Mouse (Mus musculus): ENCODE measurements around the gene Ccn5. TPM values are rescaled to one million over a fixed set of nuclear protein-coding genes. Genes with fewer than 3 reads are reported as not detected.

Ccn5 gene
- total and polyA plus RNA-seq, 2 experiments from 2014 or later: 0.31 TPM; not detected in 1

- H3K4me2 ChIP-seq (ENCODE audit: low read depth): no peak overlapping the region
- no peak for ATAC-seq
- TF ChIP-seq CTCF (IDR thresholded peaks at IDR 0.05; ENCODE audit: low read depth): no peak
- WGBS: 73% methylated on average over 7 of the region's 7 CpGs
- no peak overlapping the region for H3K9ac ChIP-seq
- H3K4me1 ChIP-seq (ENCODE audit: insufficient read depth): no peaks in the 10 kb centered on the region
- no peak overlapping the region for H3K4me3 ChIP-seq (ENCODE audit: low read depth, low read length)
- no peaks in the 10 kb centered on the region for H3K9me3 ChIP-seq (ENCODE audit: low read length)
- no peaks in the 10 kb centered on the region for H3K27me3 ChIP-seq (ENCODE audit: insufficient read depth, low read length)
- DNase-seq: no peak
- H3K27ac ChIP-seq (ENCODE audit: low read depth, low read length): peak overlapping the region; percentile 59; the same call in 1 of the 2 replicates
- H3K36me3 ChIP-seq (ENCODE audit: insufficient read depth): no peaks in the 10 kb centered on the region
Observed at GRCm38 (mm10) chr2:163809704-163810103, 11.0 kb upstream of the Ccn5 start.

- no peak for ATAC-seq
- no peaks in the 10 kb centered on the region for H3K4me1 ChIP-seq (ENCODE audit: insufficient read depth)
- no peaks in the 10 kb centered on the region for H3K9me3 ChIP-seq (ENCODE audit: low read length)
- no peak for DNase-seq
- no peaks in the 10 kb centered on the region for H3K27me3 ChIP-seq (ENCODE audit: insufficient read depth, low read length)
- H3K4me2 ChIP-seq (ENCODE audit: low read depth): no peak overlapping the region
- no peak for TF ChIP-seq CTCF (IDR thresholded peaks at IDR 0.05; ENCODE audit: low read depth)
- H3K27ac ChIP-seq (ENCODE audit: low read depth, low read length): no peak overlapping the region
- 64% methylated on average over 5 of the region's 5 CpGs for WGBS
- no peaks in the 10 kb centered on the region for H3K36me3 ChIP-seq (ENCODE audit: insufficient read depth)
- H3K9ac ChIP-seq: no peak overlapping the region
- H3K4me3 ChIP-seq (ENCODE audit: low read depth, low read length): no peak overlapping the region
Observed at GRCm38 (mm10) chr2:163813077-163813476, 7.6 kb upstream of the Ccn5 start.

- no peaks in the 10 kb centered on the region for H3K27me3 ChIP-seq (ENCODE audit: insufficient read depth, low read length)
- H3K27ac ChIP-seq (ENCODE audit: low read depth, low read length): no peak overlapping the region
- H3K9me3 ChIP-seq (ENCODE audit: low read length): no peaks in the 10 kb centered on the region
- H3K9ac ChIP-seq: no peak overlapping the region
- H3K4me3 ChIP-seq (ENCODE audit: low read depth, low read length): no peak overlapping the region
- no peak for DNase-seq
- H3K4me2 ChIP-seq (ENCODE audit: low read depth): no peak overlapping the region
- H3K4me1 ChIP-seq (ENCODE audit: insufficient read depth): no peaks in the 10 kb centered on the region
- ATAC-seq: no peak
- WGBS: 76% methylated on average over 9 of the region's 9 CpGs
- no peaks in the 10 kb centered on the region for H3K36me3 ChIP-seq (ENCODE audit: insufficient read depth)
- TF ChIP-seq CTCF (IDR thresholded peaks at IDR 0.05; ENCODE audit: low read depth): no peak
Observed at GRCm38 (mm10) chr2:163814739-163815465, 5.8 kb upstream of the Ccn5 start.

- no peak for ATAC-seq
Observed at GRCm38 (mm10) chr2:163823248-163823647, 2.6 kb downstream of the Ccn5 start.

GRCm38 (mm10) chr2:163823771-163824170 lies 3.1 kb downstream of the Ccn5 start:
- H3K9ac ChIP-seq: no peak overlapping the region
- no peaks in the 10 kb centered on the region for H3K27me3 ChIP-seq (ENCODE audit: insufficient read depth, low read length)
- ATAC-seq: no peak
- 25% methylated on average over 11 of the region's 11 CpGs for WGBS
- H3K4me1 ChIP-seq (ENCODE audit: insufficient read depth): no peaks in the 10 kb centered on the region
- TF ChIP-seq CTCF (IDR thresholded peaks at IDR 0.05; ENCODE audit: low read depth): no peak
- H3K4me2 ChIP-seq (ENCODE audit: low read depth): no peak overlapping the region
- no peaks in the 10 kb centered on the region for H3K9me3 ChIP-seq (ENCODE audit: low read length)
- H3K27ac ChIP-seq (ENCODE audit: low read depth, low read length): no peak overlapping the region
- no peak for DNase-seq
- no peak overlapping the region for H3K4me3 ChIP-seq (ENCODE audit: low read depth, low read length)
- no peaks in the 10 kb centered on the region for H3K36me3 ChIP-seq (ENCODE audit: insufficient read depth)

More at GRCm38 (mm10) chr2:163823248-163823647, 2.6 kb downstream of the Ccn5 start:
- peak; percentile 94 for TF ChIP-seq CTCF (IDR thresholded peaks at IDR 0.05; ENCODE audit: low read depth)
- Histone ChIP-seq H3K4me3 (ENCODE audit: low read depth, low read length) (no peak overlapping the region), H3K4me1 (ENCODE audit: insufficient read depth) (no peaks in the 10 kb centered on the region), H3K9me3 (ENCODE audit: low read length) (no peaks in the 10 kb centered on the region), H3K27me3 (ENCODE audit: insufficient read depth, low read length) (no peaks in the 10 kb centered on the region), H3K9ac (no peak overlapping the region), H3K4me2 (ENCODE audit: low read depth) (no peak overlapping the region), H3K36me3 (ENCODE audit: insufficient read depth) (no peaks in the 10 kb centered on the region), H3K27ac (ENCODE audit: low read depth, low read length) (no peak overlapping the region)
- peak; percentile 73 for DNase-seq
- WGBS: 6% methylated on average over 4 of the region's 4 CpGs

- Histone ChIP-seq H3K9ac (no peak overlapping the region), H3K4me3 (ENCODE audit: low read depth, low read length) (no peak overlapping the region), H3K9me3 (ENCODE audit: low read length) (no peaks in the 10 kb centered on the region), H3K36me3 (ENCODE audit: insufficient read depth) (no peaks in the 10 kb centered on the region), H3K27ac (ENCODE audit: low read depth, low read length) (no peak overlapping the region), H3K4me1 (ENCODE audit: insufficient read depth) (no peaks in the 10 kb centered on the region), H3K4me2 (ENCODE audit: low read depth) (no peak overlapping the region), H3K27me3 (ENCODE audit: insufficient read depth, low read length) (no peaks in the 10 kb centered on the region)
- ATAC-seq (no peak), DNase-seq (no peak)
- TF ChIP-seq CTCF (IDR thresholded peaks at IDR 0.05; ENCODE audit: low read depth): no peak
- 91% methylated on average over 1 of the region's 1 CpGs for WGBS
Observed at GRCm38 (mm10) chr2:163825861-163826260, 5.2 kb downstream of the Ccn5 start.

GRCm38 (mm10) chr2:163826494-163826893 lies 5.8 kb downstream of the Ccn5 start:
- no peak for DNase-seq
- no peak for TF ChIP-seq CTCF (IDR thresholded peaks at IDR 0.05; ENCODE audit: low read depth)
- no peaks in the 10 kb centered on the region for H3K9me3 ChIP-seq (ENCODE audit: low read length)

More at GRCm38 (mm10) chr2:163826494-163826893, 5.8 kb downstream of the Ccn5 start:
- WGBS: 62% methylated on average over 5 of the region's 5 CpGs
- no peak overlapping the region for H3K4me2 ChIP-seq (ENCODE audit: low read depth)
- no peaks in the 10 kb centered on the region for H3K27me3 ChIP-seq (ENCODE audit: insufficient read depth, low read length)
- H3K27ac ChIP-seq (ENCODE audit: low read depth, low read length): no peak overlapping the region
- no peak overlapping the region for H3K9ac ChIP-seq
- H3K4me1 ChIP-seq (ENCODE audit: insufficient read depth): no peaks in the 10 kb centered on the region
- H3K36me3 ChIP-seq (ENCODE audit: insufficient read depth): no peaks in the 10 kb centered on the region
- no peak for ATAC-seq
- no peak overlapping the region for H3K4me3 ChIP-seq (ENCODE audit: low read depth, low read length)

Measured in forebrain, postnatal 0 days (tissue).